Mouse (Mus musculus) midbrain, postnatal 0 days (tissue): ENCODE measurements at regions not wholly inside any gene's neighbourhood (a gene's known extent, or its start where the extent isn't known, plus 50 kb on each side); places are given as distances from the start of the nearest gene placed in this dataset.

ENCODE experiments used
- ATAC-seq: fragments of 200-750 bp; cut with Nextera tagmentation; 2 replicates; pipeline ENCODE4 v1.8.0; 2017; ENCODE audit warnings: moderate number of reproducible peaks, mild to moderate bottlenecking, moderate TSS enrichment, moderate library complexity; ENCODE audit not compliant: low FRiP score
- DNase-seq: peaks from one replicate; pipeline ENCODE4 v3.0.0-alpha.2; 2015; ENCODE audit warnings: low spot score
- H3K27ac ChIP-seq: fragments of 300-500 bp; sonication (generic); 2 replicates; pipeline ENCODE4 v1.5.1; 2014; ENCODE audit warnings: low read depth, mild to moderate bottlenecking, low read length, mixed read lengths
- H3K27me3 ChIP-seq: fragments of 300-500 bp; sonication (generic); 2 replicates; pipeline ENCODE4 v1.6.1; 2014; ENCODE audit warnings: low read length, control low read depth, mixed read lengths; ENCODE audit not compliant: insufficient read depth
- H3K36me3 ChIP-seq: fragments of 300-500 bp; sonication (generic); 2 replicates; pipeline ENCODE4 v1.6.1; 2014; ENCODE audit warnings: low read length, control low read depth, mixed read lengths; ENCODE audit not compliant: insufficient read depth
- H3K4me1 ChIP-seq: fragments of 300-500 bp; sonication (generic); 2 replicates; pipeline ENCODE4 v1.6.1; 2014; ENCODE audit warnings: mild to moderate bottlenecking, control low read depth, antibody characterized with exemption, low read length, mixed read lengths; ENCODE audit not compliant: insufficient read depth
- H3K4me2 ChIP-seq: fragments of 300-500 bp; sonication (generic); 2 replicates; pipeline ENCODE4 v1.6.1; 2014; ENCODE audit warnings: low read depth, mild to moderate bottlenecking, low read length, mixed read lengths; ENCODE audit not compliant: poor library complexity, severe bottlenecking
- H3K4me3 ChIP-seq: fragments of 300-500 bp; sonication (generic); 2 replicates; pipeline ENCODE4 v1.5.1; 2014; ENCODE audit warnings: low read depth, mild to moderate bottlenecking, low read length, moderate library complexity
- H3K9ac ChIP-seq: fragments of 300-500 bp; sonication (generic); replicated peaks from 2 replicates; pipeline ENCODE4 v1.6.1; 2014; ENCODE audit warnings: mild to moderate bottlenecking, low read length, moderate library complexity, mixed read lengths; ENCODE audit not compliant: poor library complexity, severe bottlenecking
- H3K9me3 ChIP-seq: fragments of 300-500 bp; sonication (generic); 2 replicates; pipeline ENCODE4 v1.6.1; 2016; ENCODE audit warnings: low read length, control low read depth
- CTCF ChIP-seq: IDR thresholded peaks from 2 replicates; pipeline ENCODE4 v1.5.1; 2016; ENCODE audit warnings: antibody characterized with exemption, mild to moderate bottlenecking
- WGBS: fragments of 180-500 bp; shearing (Covaris S2); extraction: QIAGEN DNeasy Blood & Tissue Kit; methylation state at CpG from one replicate; pipeline ENCODE4 v1.1.7; 2014; 5-methylcytosine and 5-hydroxymethylcytosine counted together

DNA sequence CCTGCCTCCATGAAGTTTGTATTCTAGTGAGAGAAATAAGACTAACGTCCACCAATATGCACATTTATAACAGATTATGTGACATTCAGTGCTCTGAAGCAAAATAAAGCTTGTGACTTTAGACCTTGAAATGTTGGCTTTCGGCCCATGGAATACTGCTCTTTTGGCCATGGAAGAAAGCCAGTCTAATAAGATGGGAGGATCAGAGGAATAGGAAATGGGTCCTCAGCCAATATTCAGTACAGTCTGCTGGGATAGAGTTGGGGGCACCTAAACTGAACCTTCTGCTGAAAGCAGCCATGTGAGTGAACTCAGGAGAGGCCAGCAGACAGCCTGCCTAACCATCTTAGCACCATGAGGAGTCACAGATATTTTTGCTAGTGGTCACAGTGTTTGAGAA is 118.6 kb upstream of the Abcb5 start:
- H3K36me3 ChIP-seq = no peaks in the 10 kb centered on the region
- no peaks in the 10 kb centered on the region for H3K4me1 ChIP-seq
- H3K9ac ChIP-seq = no peak overlapping the region
- DNase-seq (no peak), ATAC-seq (no peak)
- no peak overlapping the region for H3K4me3 ChIP-seq
- no peak overlapping the region for H3K4me2 ChIP-seq
- H3K27ac ChIP-seq = no peak overlapping the region
- H3K27me3 ChIP-seq = no peaks in the 10 kb centered on the region
- TF ChIP-seq CTCF = no peak
- H3K9me3 ChIP-seq = no peaks in the 10 kb centered on the region
- WGBS = 88% methylated on average over 2 of the region's 2 CpGs

DNA sequence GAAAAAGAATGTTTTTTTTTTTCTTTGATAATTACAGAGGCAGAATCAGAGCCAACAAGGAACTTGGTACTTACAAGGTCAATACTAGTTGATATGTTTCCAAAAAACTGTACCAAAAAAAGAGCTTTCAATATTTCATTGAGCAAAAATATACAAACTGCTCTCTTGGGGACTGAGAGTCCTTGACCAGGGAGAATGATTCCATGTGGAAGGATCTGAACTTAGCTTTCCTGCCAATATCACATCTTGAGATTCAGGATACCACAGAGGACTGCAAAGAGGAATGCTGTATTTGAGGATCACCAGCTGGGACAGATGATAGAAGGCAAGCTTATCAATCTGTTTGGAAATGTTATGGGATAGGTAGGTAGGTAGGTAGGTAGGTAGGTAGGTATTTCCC is 116.6 kb upstream of the Abcb5 start:
- Histone ChIP-seq H3K4me2 (no peak overlapping the region), H3K27ac (no peak overlapping the region), H3K36me3 (no peaks in the 10 kb centered on the region), H3K27me3 (no peaks in the 10 kb centered on the region), H3K4me3 (no peak overlapping the region), H3K9ac (no peak overlapping the region), H3K9me3 (no peaks in the 10 kb centered on the region), H3K4me1 (no peaks in the 10 kb centered on the region)
- no peak for TF ChIP-seq CTCF
- ATAC-seq = no peak
- DNase-seq = no peak

DNA sequence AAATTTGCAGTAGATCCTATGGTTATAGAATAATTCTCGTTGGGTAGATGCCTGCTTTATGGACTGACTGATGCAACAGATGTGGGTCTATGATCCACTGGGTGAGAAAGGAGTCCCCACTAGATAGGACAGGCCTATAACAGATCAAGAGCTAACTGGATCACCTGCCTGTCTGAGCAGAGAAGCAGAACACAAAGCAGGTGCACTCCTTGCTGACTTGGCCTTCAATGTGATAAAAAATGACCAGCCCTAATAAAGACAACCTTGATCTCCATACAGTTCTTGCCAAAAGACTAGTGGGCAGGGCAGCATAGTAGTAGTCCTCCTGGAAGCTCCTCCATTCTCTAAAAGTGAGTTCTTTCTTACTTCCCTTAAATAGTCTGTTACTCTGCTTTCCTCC is 109.6 kb upstream of the Abcb5 start:
- ATAC-seq (no peak), DNase-seq (no peak)
- Histone ChIP-seq H3K9ac (no peak overlapping the region), H3K36me3 (no peaks in the 10 kb centered on the region), H3K27me3 (no peaks in the 10 kb centered on the region), H3K4me2 (no peak overlapping the region), H3K9me3 (no peaks in the 10 kb centered on the region), H3K4me3 (no peak overlapping the region), H3K27ac (no peak overlapping the region), H3K4me1 (no peaks in the 10 kb centered on the region)
- TF ChIP-seq CTCF = no peak
- 93% methylated on average over 1 of the region's 1 CpGs for WGBS

DNA sequence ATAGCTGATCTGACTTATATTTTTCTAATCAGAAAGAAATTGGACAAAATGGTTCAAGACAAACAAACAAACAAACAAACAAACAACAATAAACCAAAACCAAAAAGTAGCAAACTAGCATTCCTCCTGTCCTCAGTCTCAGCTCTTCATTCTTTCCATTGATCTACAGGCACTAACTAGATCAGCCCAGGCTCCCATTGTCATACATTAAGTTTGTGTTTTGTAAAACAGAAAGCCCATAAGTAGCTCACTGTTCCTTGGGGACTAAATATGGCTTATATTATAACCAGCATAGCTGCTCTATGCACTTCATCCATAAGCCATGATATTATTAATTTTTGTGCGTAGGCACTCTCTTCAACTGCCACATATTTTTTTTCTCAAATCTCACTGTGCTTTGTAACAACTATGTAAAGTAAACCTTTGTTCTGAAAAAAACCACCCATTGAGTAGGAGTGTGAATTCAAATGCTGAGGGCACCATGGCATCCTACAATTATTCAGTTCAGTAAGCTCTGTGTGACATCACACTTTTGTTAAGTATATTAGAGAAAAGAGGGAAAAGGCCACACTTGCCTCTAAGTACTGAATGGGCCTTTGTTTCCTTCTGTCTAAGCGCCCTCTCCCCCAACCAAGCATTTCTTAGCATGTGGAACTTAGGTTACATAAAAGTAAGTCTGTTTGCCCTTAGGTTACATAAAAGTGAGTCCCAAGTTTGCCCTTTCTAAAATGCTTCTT is 108.7 kb upstream of the Abcb5 start:
- Histone ChIP-seq H3K27ac (no peak overlapping the region), H3K4me1 (no peaks in the 10 kb centered on the region), H3K4me3 (no peak overlapping the region), H3K4me2 (no peak overlapping the region), H3K27me3 (no peaks in the 10 kb centered on the region), H3K9ac (no peak overlapping the region), H3K9me3 (no peaks in the 10 kb centered on the region), H3K36me3 (no peaks in the 10 kb centered on the region)
- WGBS = 22% methylated on average over 2 of the region's 2 CpGs
- no peak for ATAC-seq
- DNase-seq = no peak
- TF ChIP-seq CTCF = no peak

DNA sequence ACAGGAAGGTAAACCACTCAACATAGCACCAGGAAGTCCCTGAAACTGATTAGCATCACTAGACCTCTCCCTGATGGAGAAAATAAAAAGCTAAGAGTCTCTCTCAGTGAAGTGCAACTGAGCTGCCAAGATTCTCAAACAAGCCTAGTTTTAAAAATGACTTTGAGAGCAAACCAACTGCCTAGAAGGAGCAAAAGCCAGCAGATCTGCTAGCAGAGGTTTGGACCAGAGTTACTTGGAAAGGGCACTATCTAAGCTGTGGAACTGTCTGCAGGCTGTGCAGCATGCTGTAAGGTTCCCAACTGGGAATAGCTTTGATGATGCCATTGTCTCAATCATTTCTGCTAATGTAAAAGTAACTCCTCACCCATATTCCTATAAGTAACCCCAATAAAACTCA is 107.9 kb upstream of the Abcb5 start:
- no peak overlapping the region for H3K4me2 ChIP-seq
- no peak for DNase-seq
- no peak for TF ChIP-seq CTCF
- no peak overlapping the region for H3K4me3 ChIP-seq
- no peak for ATAC-seq
- H3K27me3 ChIP-seq = no peaks in the 10 kb centered on the region
- H3K9ac ChIP-seq = no peak overlapping the region
- H3K27ac ChIP-seq = no peak overlapping the region
- no peaks in the 10 kb centered on the region for H3K9me3 ChIP-seq
- no peaks in the 10 kb centered on the region for H3K36me3 ChIP-seq
- H3K4me1 ChIP-seq = no peaks in the 10 kb centered on the region

DNA sequence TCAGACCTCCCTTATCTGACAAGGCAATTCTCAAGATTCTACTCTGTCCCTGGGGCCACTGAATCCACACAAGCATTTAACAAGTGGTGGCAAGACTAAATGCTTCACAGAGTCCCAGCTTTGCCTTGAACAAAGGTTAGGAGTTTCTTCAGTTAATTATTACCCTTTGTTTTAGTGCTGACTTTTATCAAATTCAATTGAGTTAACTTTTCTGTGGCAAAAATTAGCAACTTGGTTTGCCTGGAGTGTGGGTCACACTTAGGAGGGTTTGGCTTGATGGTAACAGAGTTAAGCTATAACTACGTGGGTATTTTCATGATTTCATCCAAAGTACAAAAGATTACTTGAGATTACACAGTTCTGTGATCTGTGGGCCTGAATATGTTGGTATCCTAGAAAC is 104.7 kb upstream of the Abcb5 start:
- no peak overlapping the region for H3K9ac ChIP-seq
- no peak overlapping the region for H3K27ac ChIP-seq
- no peaks in the 10 kb centered on the region for H3K9me3 ChIP-seq
- H3K4me3 ChIP-seq = no peak overlapping the region
- H3K36me3 ChIP-seq = no peaks in the 10 kb centered on the region
- ATAC-seq (no peak), DNase-seq (no peak)
- no peak overlapping the region for H3K4me2 ChIP-seq
- no peaks in the 10 kb centered on the region for H3K4me1 ChIP-seq
- H3K27me3 ChIP-seq = no peaks in the 10 kb centered on the region
- no peak for TF ChIP-seq CTCF
- WGBS = 70% methylated on average over 1 of the region's 1 CpGs
